Mouse (Mus musculus): Measurements from ENCODE around the gene Chchd1.

Gene Chchd1

GRCm38 (mm10) chr14:20724043-20724442, 21.2 kb downstream of the Chchd1 start:
- peak; percentile 48 for DNase-seq (ENCODE audit: low read depth, low spot score)

- no peak for DNase-seq (ENCODE audit: low read depth, low spot score)
Measured at GRCm38 (mm10) chr14:20725660-20726339, 23.0 kb downstream of the Chchd1 start.

- no peak for DNase-seq (ENCODE audit: low read depth, low spot score)
Measured at GRCm38 (mm10) chr14:20729871-20730270, 27.1 kb downstream of the Chchd1 start.

GRCm38 (mm10) chr14:20730853-20731602, 28.2 kb downstream of the Chchd1 start:
- no peak for DNase-seq (ENCODE audit: low read depth, low spot score)

GRCm38 (mm10) chr14:20733041-20733951, 30.5 kb downstream of the Chchd1 start:
- no peak for DNase-seq (ENCODE audit: low read depth, low spot score)

- DNase-seq (ENCODE audit: low read depth, low spot score), result peak; percentile 74
Measured at GRCm38 (mm10) chr14:20733952-20734774, 31.4 kb downstream of the Chchd1 start, which contains the start of gene Ndst2. Ndst2 (minus strand) TSS chr14:20734562.

- no peak for DNase-seq (ENCODE audit: low read depth, low spot score)
Measured at GRCm38 (mm10) chr14:20735052-20735451, 32.2 kb downstream of the Chchd1 start.

GRCm38 (mm10) chr14:20735892-20736390, 33.1 kb downstream of the Chchd1 start:
- no peak for DNase-seq (ENCODE audit: low read depth, low spot score)

GRCm38 (mm10) chr14:20737306-20737705, 34.5 kb downstream of the Chchd1 start:
- DNase-seq (ENCODE audit: low read depth, low spot score), result peak; percentile 96

- no peak for DNase-seq (ENCODE audit: low read depth, low spot score)
Measured at GRCm38 (mm10) chr14:20738511-20738910, 35.7 kb downstream of the Chchd1 start.

- DNase-seq (ENCODE audit: low read depth, low spot score), result no peak
Measured at GRCm38 (mm10) chr14:20741301-20741700, 38.5 kb downstream of the Chchd1 start.

GRCm38 (mm10) chr14:20743614-20744013, 40.8 kb downstream of the Chchd1 start:
- no peak for DNase-seq (ENCODE audit: low read depth, low spot score)

- no peak for DNase-seq (ENCODE audit: low read depth, low spot score)
Measured at GRCm38 (mm10) chr14:20746935-20747334, 44.1 kb downstream of the Chchd1 start.

GRCm38 (mm10) chr14:20748388-20748787, 45.6 kb downstream of the Chchd1 start:
- no peak for DNase-seq (ENCODE audit: low read depth, low spot score)

GRCm38 (mm10) chr14:20749494-20750051, 46.8 kb downstream of the Chchd1 start:
- no peak for DNase-seq (ENCODE audit: low read depth, low spot score)

- no peak for DNase-seq (ENCODE audit: low read depth, low spot score)
Measured at GRCm38 (mm10) chr14:20750503-20750902, 47.7 kb downstream of the Chchd1 start.

GRCm38 (mm10) chr14:20753792-20754191, 51.0 kb downstream of the Chchd1 start:
- no peak for DNase-seq (ENCODE audit: low read depth, low spot score)

All from R1 (cell line).